Mouse (Mus musculus): ENCODE measurements around the gene Acot11. TPM values are rescaled to one million over a fixed set of nuclear protein-coding genes. Genes with fewer than 3 reads are reported as not detected.
A peak's percentile ranks its signal among the peaks of the same experiment; 100 is the strongest.

Gene Acot11
- total RNA-seq (2015), result 10.6 and 11.9 TPM in 2 replicates
- total RNA-seq (2017), result 9.6 and 10.9 TPM in 2 replicates

- peak; percentile 58 for ATAC-seq (ENCODE audit: poor library complexity, severe bottlenecking)
Measured at GRCm38 (mm10) chr4:106804910-106805274, at the start of gene Acot11. TSS of gene Acot11 (minus strand) at chr4:106804998.

- ATAC-seq (ENCODE audit: poor library complexity, severe bottlenecking), result no peak
Measured at GRCm38 (mm10) chr4:106848290-106849092, 43.7 kb upstream of the Acot11 start.

GRCm38 (mm10) chr4:106847591-106848289 lies 42.9 kb upstream of the Acot11 start:
- no peak for ATAC-seq (ENCODE audit: poor library complexity, severe bottlenecking)

- ATAC-seq (ENCODE audit: poor library complexity, severe bottlenecking), result no peak
Measured at GRCm38 (mm10) chr4:106842561-106842960, 37.8 kb upstream of the Acot11 start.

GRCm38 (mm10) chr4:106841856-106842255 lies 37.1 kb upstream of the Acot11 start:
- ATAC-seq (ENCODE audit: poor library complexity, severe bottlenecking), result no peak

- no peak for ATAC-seq (ENCODE audit: poor library complexity, severe bottlenecking)
Measured at GRCm38 (mm10) chr4:106841303-106841702, 36.5 kb upstream of the Acot11 start.

- ATAC-seq (ENCODE audit: poor library complexity, severe bottlenecking), result no peak
Measured at GRCm38 (mm10) chr4:106840651-106841145, 35.9 kb upstream of the Acot11 start.

- peak; percentile 69 for ATAC-seq (ENCODE audit: poor library complexity, severe bottlenecking)
Measured at GRCm38 (mm10) chr4:106839964-106840611, 35.3 kb upstream of the Acot11 start.

- peak; percentile 23; the same call in 1 of the 2 replicates for ATAC-seq (ENCODE audit: poor library complexity, severe bottlenecking)
Measured at GRCm38 (mm10) chr4:106839254-106839834, 34.5 kb upstream of the Acot11 start.

- ATAC-seq (ENCODE audit: poor library complexity, severe bottlenecking), result peak; percentile 88
Measured at GRCm38 (mm10) chr4:106838548-106839253, 33.9 kb upstream of the Acot11 start.

- ATAC-seq (ENCODE audit: poor library complexity, severe bottlenecking), result no peak
Measured at GRCm38 (mm10) chr4:106837964-106838363, 33.2 kb upstream of the Acot11 start.

- no peak for ATAC-seq (ENCODE audit: poor library complexity, severe bottlenecking)
Measured at GRCm38 (mm10) chr4:106837425-106837824, 32.6 kb upstream of the Acot11 start.

- ATAC-seq (ENCODE audit: poor library complexity, severe bottlenecking), result no peak
Measured at GRCm38 (mm10) chr4:106830545-106831112, 25.8 kb upstream of the Acot11 start.

- peak; percentile 92 for ATAC-seq (ENCODE audit: poor library complexity, severe bottlenecking)
Measured at GRCm38 (mm10) chr4:106827738-106828361, 23.1 kb upstream of the Acot11 start.

- ATAC-seq (ENCODE audit: poor library complexity, severe bottlenecking), result no peak
Measured at GRCm38 (mm10) chr4:106825229-106825628, 20.4 kb upstream of the Acot11 start.

GRCm38 (mm10) chr4:106819404-106819803 lies 14.6 kb upstream of the Acot11 start:
- ATAC-seq (ENCODE audit: poor library complexity, severe bottlenecking), result no peak

GRCm38 (mm10) chr4:106818332-106818731 lies 13.5 kb upstream of the Acot11 start:
- no peak for ATAC-seq (ENCODE audit: poor library complexity, severe bottlenecking)

- ATAC-seq (ENCODE audit: poor library complexity, severe bottlenecking), result no peak
Measured at GRCm38 (mm10) chr4:106817017-106817416, 12.2 kb upstream of the Acot11 start.

All from megakaryocyte, adult 5-6 weeks (primary cell).